Comparison of ENCODE assay signal across 22 mouse cellular contexts in genomic region chr11:20059736-20060135, GRCm38 (mm10). TPM values are rescaled to one million over a fixed set of nuclear protein-coding genes. Genes with fewer than 3 reads are reported as not detected.
A peak's percentile ranks its signal among the peaks of the same experiment; 100 is the strongest.
DNase-seq lines count a peak whose midpoint lies in the region; ATAC-seq and TF ChIP-seq lines count a peak whose summit lies in the region.
"Had no signal": no experiment of that assay in that cellular context is flagged by ENCODE, and none has a peak within 500 bp of the region (broad histone marks: within the 10 kb centered on the region; RNA-seq: fewer than 3 reads in every experiment).

No protein-coding gene starts in this region.

- DNase-seq in ES-E14 (ENCODE audit: low read depth, low spot score) (no peak), ZHBTc4 (ENCODE audit: low read depth, low spot score) (peak; percentile 75)
- no peak for DNase-seq in thymus, postnatal 0 days (ENCODE audit: low spot score)
- no peak for DNase-seq in hindbrain, embryonic 11.5 days (ENCODE audit: low spot score)
- no peak for DNase-seq in left cerebral cortex, postnatal 14 days (ENCODE audit: low spot score in 2 of 2)
- DNase-seq: adrenal gland, adult 2 months; adrenal gland, postnatal 10 days; adrenal gland, postnatal 25 days; cerebellum, adult 11 months; cerebellum, adult 2 months; cerebellum, adult 9-10 months; cerebellum, postnatal 14 days; cerebellum, postnatal 36 days; embryo, embryonic 11 days had no signal

- TF ChIP-seq POLR2A in ES-Bruce4 (IDR thresholded peaks at IDR 0.05; ENCODE audit: insufficient read depth, low read length): no peak

- no peak for ATAC-seq in hindbrain, embryonic 11.5 days (ENCODE audit: low FRiP score)
- ATAC-seq: forebrain, embryonic 14.5 days; forebrain, embryonic 16.5 days had no signal

- intact Hi-C loops in left cerebral cortex, postnatal 14 days (cut with DNase I): no loop called here

- H3K4me2 ChIP-seq in hindbrain, embryonic 11.5 days (replicated peaks; ENCODE audit: low read depth, low read length): no peak overlapping the region
- H3K4me2 ChIP-seq: embryonic facial prominence, embryonic 13.5 days; embryonic facial prominence, embryonic 15.5 days; forebrain, embryonic 12.5 days had no signal

- WGBS in hindbrain, embryonic 11.5 days: 92% methylated on average over 3 of the region's 3 CpGs

- H3K4me3 ChIP-seq in ES-Bruce4 (ENCODE audit: low read depth, low read length) (no peak overlapping the region), ES-E14 (ENCODE audit: insufficient read depth in 1 of 2, low read depth in 1 of 2, low read length in 2 of 2, poor library complexity in 1 of 2, severe bottlenecking in 1 of 2) (no peak overlapping the region)
- no peak overlapping the region for H3K4me3 ChIP-seq in hindbrain, embryonic 11.5 days (ENCODE audit: low read depth, low read length)
- H3K4me3 ChIP-seq: embryonic facial prominence, embryonic 13.5 days; embryonic facial prominence, embryonic 15.5 days; erythroblast, embryonic 14.5 days; forebrain, embryonic 10.5 days; forebrain, embryonic 12.5 days had no signal

- TF ChIP-seq CTCF in ES-Bruce4 (IDR thresholded peaks at IDR 0.05; ENCODE audit: low read depth, low read length): no peak

- H3K9me3 ChIP-seq in ES-Bruce4 (replicated peaks; ENCODE audit: control insufficient read depth, insufficient read depth, low read length, poor library complexity, severe bottlenecking): peaks cover 3% of the 10 kb centered on the region; the same call in 1 of the 2 replicates
- H3K9me3 ChIP-seq in ES-E14 (ENCODE audit: control insufficient read depth, insufficient read depth, low read depth, low read length): no peaks in the 10 kb centered on the region
- H3K9me3 ChIP-seq in hindbrain, embryonic 11.5 days (ENCODE audit: control insufficient read depth, low read length): no peaks in the 10 kb centered on the region
- H3K9me3 ChIP-seq: embryonic facial prominence, embryonic 13.5 days; embryonic facial prominence, embryonic 15.5 days; forebrain, embryonic 10.5 days; forebrain, embryonic 12.5 days had no signal

- H3K27ac ChIP-seq in ES-Bruce4 (ENCODE audit: insufficient read depth, low read length) (peak overlapping the region; percentile 58), ES-E14 (ENCODE audit: insufficient read depth, low read depth, low read length, poor library complexity, severe bottlenecking) (peak overlapping the region; percentile 87)
- no peak overlapping the region for H3K27ac ChIP-seq in hindbrain, embryonic 11.5 days (ENCODE audit: low read depth, low read length)
- H3K27ac ChIP-seq: embryonic facial prominence, embryonic 13.5 days; embryonic facial prominence, embryonic 15.5 days; forebrain, embryonic 10.5 days; forebrain, embryonic 12.5 days had no signal

- TF ChIP-seq EP300 in ES-Bruce4 (IDR thresholded peaks at IDR 0.05; ENCODE audit: insufficient read depth, low read depth, low read length): no peak

- no peaks in the 10 kb centered on the region for H3K27me3 ChIP-seq in ES-Bruce4 (ENCODE audit: control insufficient read depth, insufficient read depth, low read length, poor library complexity, severe bottlenecking)
- no peaks in the 10 kb centered on the region for H3K27me3 ChIP-seq in hindbrain, embryonic 11.5 days (ENCODE audit: control insufficient read depth, insufficient read depth, low read length)
- H3K27me3 ChIP-seq: embryonic facial prominence, embryonic 13.5 days; embryonic facial prominence, embryonic 15.5 days; forebrain, embryonic 12.5 days had no signal

- peaks cover 18% of the 10 kb centered on the region for H3K36me3 ChIP-seq in ES-Bruce4 (ENCODE audit: control insufficient read depth, insufficient read depth, low read length, poor library complexity, severe bottlenecking)
- H3K36me3 ChIP-seq in ES-E14 (ENCODE audit: control insufficient read depth, insufficient read depth, low read length, poor library complexity, severe bottlenecking): peaks cover 12% of the 10 kb centered on the region
- 0 out of 2 replicates have a peak, but pooled peaks cover 6% of the 10 kb centered on the region for H3K36me3 ChIP-seq in hindbrain, embryonic 11.5 days (ENCODE audit: control insufficient read depth, insufficient read depth, low read length)

- H3K9ac ChIP-seq in ES-Bruce4 (ENCODE audit: low read depth, poor library complexity, severe bottlenecking) (no peak overlapping the region), ES-E14 (ENCODE audit: insufficient read depth, low read depth, low read length, poor library complexity, severe bottlenecking) (no peak overlapping the region)
- no peak overlapping the region for H3K9ac ChIP-seq in hindbrain, embryonic 11.5 days (ENCODE audit: low read depth, low read length)
- H3K9ac ChIP-seq: embryonic facial prominence, embryonic 13.5 days; embryonic facial prominence, embryonic 15.5 days; forebrain, embryonic 12.5 days had no signal

- H3K4me1 ChIP-seq in ES-Bruce4 (ENCODE audit: control insufficient read depth, insufficient read depth, low read length) (peaks cover 1% of the 10 kb centered on the region), ES-E14 (ENCODE audit: control insufficient read depth in 2 of 2, insufficient read depth in 2 of 2, low read length in 2 of 2, poor library complexity in 1 of 2) (peaks cover 8 to 23% of the 10 kb centered on the region in 2 experiments)
- H3K4me1 ChIP-seq in hindbrain, embryonic 11.5 days (replicated peaks; ENCODE audit: control insufficient read depth, insufficient read depth, low read length): no peaks in the 10 kb centered on the region
- H3K4me1 ChIP-seq: embryonic facial prominence, embryonic 13.5 days; embryonic facial prominence, embryonic 15.5 days had no signal

- in situ Hi-C loops in ES-E14 (cut with MboI; ENCODE audit: low sequenced_read_pairs in 2 of 2, unreplicated experiment in 2 of 2): loop anchor here in 1 of 2 experiments (10.0 kb wide), 1 partner anchor 225 kb away; no protein-coding TSS in a partner anchor

TF ChIP-seq in ES-E14, 5 proteins besides CTCF, POLR2A, EP300 and RAD21:
- TF ChIP-seq ZNF384 (IDR thresholded peaks at IDR 0.05; ENCODE audit: low read depth, low read length) (no peak), MAFK (IDR thresholded peaks at IDR 0.05; ENCODE audit: insufficient read depth, low read depth, low read length) (no peak), ZC3H11A (IDR thresholded peaks at IDR 0.05; ENCODE audit: borderline replicate concordance, low read depth, low read length) (no peak), HCFC1 (IDR thresholded peaks at IDR 0.05; ENCODE audit: borderline replicate concordance, insufficient read depth, low read length) (no peak), CHD2 (IDR thresholded peaks at IDR 0.05; ENCODE audit: low read depth, low read length) (no peak)
TF ChIP-seq in ES-E14: peak in this region for 0.

RNA-seq across cellular contexts. Expression of gene Actr2, which starts 53.0 kb away (rescaled TPM):
- 315 and 353 TPM in 2 replicates for polyA plus RNA-seq in ES-Bruce4 (2011; ENCODE audit: insufficient read depth, insufficient read length, low read depth, missing spikeins)
- total RNA-seq in ES-E14 (2012; rRNA removed): 70.3 and 107 TPM in 2 replicates
- polyA plus RNA-seq in thymus, postnatal 0 days (2015; fragmentation: Nextera tagmentation; extraction: Ambion mirVana): 165 and 185 TPM in 2 replicates
- 81.6 and 86.7 TPM in 2 replicates for polyA plus RNA-seq in hindbrain, embryonic 11.5 days (2014; fragmentation: Nextera tagmentation; extraction: Ambion mirVana)
- 100 to 1,000 TPM; 293 to 298 TPM for total RNA-seq in left cerebral cortex, postnatal 14 days (2021)
